In the genomic region with DNA sequence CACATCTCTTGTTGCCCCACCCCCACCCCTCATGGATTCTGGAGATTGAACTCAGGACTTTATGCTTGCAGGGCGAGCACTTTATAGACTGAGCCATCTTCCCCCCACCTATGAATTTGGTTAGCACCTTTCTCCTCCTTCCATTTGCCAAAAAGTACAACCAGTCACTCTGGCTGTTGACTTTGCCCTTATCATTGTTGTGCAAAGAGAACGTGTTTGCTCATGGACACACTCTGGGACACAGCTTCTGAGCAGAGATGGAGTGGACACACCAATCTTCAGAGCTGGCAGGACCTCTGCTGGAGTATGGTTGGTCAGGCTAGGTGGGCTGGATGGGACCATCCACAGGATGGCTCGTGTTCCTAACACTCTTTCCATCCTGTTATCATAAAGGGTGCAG, we compare ENCODE assay signal across 29 mouse cellular contexts.
"Had no signal": no experiment of that assay in that cellular context is flagged by ENCODE, and none has a peak within 500 bp of the region (broad histone marks: within the 10 kb centered on the region; RNA-seq: fewer than 3 reads in every experiment).

No protein-coding gene starts in this region.

- H3K9ac ChIP-seq: embryonic facial prominence, embryonic 12.5 days; embryonic facial prominence, embryonic 13.5 days; embryonic facial prominence, embryonic 15.5 days; forebrain, embryonic 12.5 days; forebrain, embryonic 13.5 days; forebrain, embryonic 15.5 days; forebrain, postnatal 0 days had no signal

- H3K27me3 ChIP-seq: embryonic facial prominence, embryonic 12.5 days; embryonic facial prominence, embryonic 15.5 days; forebrain, embryonic 15.5 days had no signal

- H3K27ac ChIP-seq: embryonic facial prominence, embryonic 10.5 days; embryonic facial prominence, embryonic 12.5 days; embryonic facial prominence, embryonic 13.5 days; embryonic facial prominence, embryonic 15.5 days; forebrain, embryonic 10.5 days; forebrain, embryonic 12.5 days; forebrain, embryonic 13.5 days; forebrain, embryonic 15.5 days; gastrocnemius, adult 2 months; heart, adult 2 months had no signal

- H3K9me3 ChIP-seq: embryonic facial prominence, embryonic 10.5 days; embryonic facial prominence, embryonic 12.5 days; embryonic facial prominence, embryonic 13.5 days; embryonic facial prominence, embryonic 15.5 days; forebrain, embryonic 10.5 days; forebrain, embryonic 12.5 days; forebrain, embryonic 13.5 days; forebrain, embryonic 15.5 days had no signal

- H3K4me2 ChIP-seq: embryonic facial prominence, embryonic 12.5 days; embryonic facial prominence, embryonic 13.5 days; embryonic facial prominence, embryonic 15.5 days; forebrain, embryonic 12.5 days; forebrain, embryonic 13.5 days; forebrain, embryonic 15.5 days had no signal

- H3K4me3 ChIP-seq: embryonic facial prominence, embryonic 10.5 days; embryonic facial prominence, embryonic 12.5 days; embryonic facial prominence, embryonic 13.5 days; embryonic facial prominence, embryonic 15.5 days; erythroblast, embryonic 14.5 days; forebrain, embryonic 10.5 days; forebrain, embryonic 12.5 days; forebrain, embryonic 13.5 days; forebrain, embryonic 15.5 days; gastrocnemius, adult 2 months; heart, adult 2 months had no signal

- H3K4me1 ChIP-seq: embryonic facial prominence, embryonic 12.5 days; embryonic facial prominence, embryonic 13.5 days; embryonic facial prominence, embryonic 15.5 days had no signal

- H3K36me3 ChIP-seq: embryonic facial prominence, embryonic 10.5 days; embryonic facial prominence, embryonic 12.5 days; embryonic facial prominence, embryonic 13.5 days; embryonic facial prominence, embryonic 15.5 days; forebrain, embryonic 10.5 days; forebrain, embryonic 12.5 days; forebrain, embryonic 15.5 days had no signal

- ATAC-seq: forebrain, embryonic 13.5 days; forebrain, embryonic 14.5 days; forebrain, embryonic 15.5 days; forebrain, embryonic 16.5 days; forebrain, postnatal 0 days had no signal

- DNase-seq: cerebellum, adult 2 months; cerebellum, adult 8-10 months; cerebellum, adult 9-10 months; cerebellum, adult 9-11 months; cerebellum, postnatal 10 days; cerebellum, postnatal 14 days; cerebellum, postnatal 25 days; cerebellum, postnatal 36 days; embryo, embryonic 11 days; forebrain, postnatal 0 days; gastrocnemius, adult 2 months; gastrocnemius, postnatal 10 days; gastrocnemius, postnatal 14 days; gastrocnemius, postnatal 25 days; gastrocnemius, postnatal 36 days; heart, adult 11 months; heart, adult 18-20 months; heart, adult 2 months had no signal
